Mouse (Mus musculus) myocyte (in vitro differentiated cells): ENCODE data around the gene Ube2g2. TPM values are rescaled to one million over a fixed set of nuclear protein-coding genes. Genes with fewer than 3 reads are reported as not detected.

Experiments
- H3K27me3 ChIP-seq: one replicate; pipeline ENCODE4 v1.6.1; 2011; ENCODE audit not compliant: control insufficient read depth, insufficient read depth, insufficient read length
- H3K36me3 ChIP-seq: one replicate; pipeline ENCODE4 v1.6.1; 2011; ENCODE audit not compliant: control insufficient read depth, insufficient read depth
- H3K4me2 ChIP-seq: one replicate; pipeline ENCODE4 v1.6.1; 2011; ENCODE audit warnings: low read depth, control low read depth
- H3K4me3 ChIP-seq: one replicate; pipeline ENCODE4 v1.5.1; 2011; ENCODE audit warnings: mild to moderate bottlenecking, control low read depth, moderate library complexity
- H3K79me2 ChIP-seq: one replicate; pipeline ENCODE4 v1.6.1; 2011; ENCODE audit not compliant: control insufficient read depth, insufficient read depth
- H3ac ChIP-seq: one replicate; pipeline ENCODE4 v1.6.1; 2011; ENCODE audit not compliant: control insufficient read depth, insufficient read length
- CEBPB ChIP-seq: IDR thresholded peaks from 2 replicates; pipeline ENCODE4 v1.6.1; 2011; ENCODE audit warnings: mild to moderate bottlenecking, moderate library complexity; ENCODE audit not compliant: poor library complexity, insufficient read depth, severe bottlenecking
- E2F4 ChIP-seq: IDR thresholded peaks from one replicate; pipeline ENCODE4 v1.6.1; 2011; ENCODE audit warnings: mild to moderate bottlenecking, control low read depth, moderate library complexity; ENCODE audit not compliant: insufficient read depth
- MAX ChIP-seq: IDR thresholded peaks from one replicate; pipeline ENCODE4 v1.6.1; 2011; ENCODE audit warnings: low read depth, mild to moderate bottlenecking, control low read depth
- MYOD1 ChIP-seq, 3 experiments: IDR thresholded peaks; one replicate each; pipeline ENCODE4 v1.6.1; 2011; ENCODE audit warnings: control low read depth in 2 of 3, low read depth in 2 of 3, mild to moderate bottlenecking in 2 of 3, moderate library complexity in 1 of 3; ENCODE audit not compliant: insufficient read length in 2 of 3, control insufficient read depth in 1 of 3
- MYOG ChIP-seq, 3 experiments: IDR thresholded peaks; one replicate each; pipeline ENCODE4 v1.6.1; 2011; ENCODE audit warnings: control low read depth in 2 of 3, low read depth in 2 of 3, mild to moderate bottlenecking in 2 of 3; ENCODE audit not compliant: insufficient read length in 2 of 3, control insufficient read depth in 1 of 3, insufficient read depth in 1 of 3
- POLR2A ChIP-seq: IDR thresholded peaks from one replicate; pipeline ENCODE4 v1.6.1; 2011; ENCODE audit warnings: low read depth, mild to moderate bottlenecking, control low read depth, moderate library complexity; ENCODE audit not compliant: insufficient read length
- POLR2AphosphoS2 ChIP-seq: IDR thresholded peaks from one replicate; pipeline ENCODE4 v1.6.1; 2011; ENCODE audit warnings: low read depth, control low read depth; ENCODE audit not compliant: insufficient read length
- REST ChIP-seq: IDR thresholded peaks from one replicate; pipeline ENCODE4 v1.6.1; 2011; ENCODE audit warnings: mild to moderate bottlenecking, control low read depth, moderate library complexity; ENCODE audit not compliant: insufficient read depth, insufficient read length
- SRF ChIP-seq: IDR thresholded peaks from one replicate; pipeline ENCODE4 v1.6.1; 2011; ENCODE audit warnings: low read depth; ENCODE audit not compliant: control insufficient read depth, insufficient read length
- TCF12 ChIP-seq: IDR thresholded peaks from one replicate; pipeline ENCODE4 v1.6.1; 2011; ENCODE audit warnings: mild to moderate bottlenecking, control low read depth; ENCODE audit not compliant: poor library complexity, insufficient read depth, severe bottlenecking
- TCF3 ChIP-seq: IDR thresholded peaks from one replicate; pipeline ENCODE4 v1.6.1; 2011; ENCODE audit warnings: low read depth, control low read depth; ENCODE audit not compliant: insufficient read length
- USF1 ChIP-seq: IDR thresholded peaks from one replicate; pipeline ENCODE4 v1.6.1; 2011; ENCODE audit warnings: low read depth, mild to moderate bottlenecking, control low read depth, moderate library complexity
- polyA plus RNA-seq: library from polyadenylated mRNA; unstranded; fragments of >200 nt; fragmentation: generic; extraction: Trizol; gene quantifications from one replicate; pipeline ENCODE4 v1.2.1, GENCODE M21; 2012; ENCODE audit warnings: missing spikeins

Ube2g2 gene
- polyA plus RNA-seq, 1 experiment: 181 TPM

DNA sequence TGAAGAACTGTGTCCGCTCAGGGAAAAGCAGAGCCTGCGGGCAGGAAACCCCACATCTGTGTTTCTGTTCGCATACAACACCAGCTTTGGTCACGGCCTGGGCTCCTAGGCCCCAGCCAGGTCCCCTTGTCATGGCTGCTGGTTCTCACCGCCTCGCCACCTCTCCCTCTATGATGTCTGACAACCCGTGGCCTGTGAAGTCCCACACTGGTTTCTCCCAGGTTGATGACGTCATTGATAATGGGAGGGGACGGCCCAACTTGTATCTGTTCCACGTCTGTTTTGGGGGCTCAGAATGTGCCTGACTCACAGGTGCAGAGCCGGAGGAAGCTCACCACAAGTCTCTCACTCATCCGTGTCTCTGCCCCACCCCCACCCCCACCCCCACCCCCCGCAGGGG, 51.7 kb downstream of the Ube2g2 start:
- Histone ChIP-seq H3K4me3 (no peak overlapping the region), H3K79me2 (no peaks in the 10 kb centered on the region), H3K4me2 (no peak overlapping the region), H3K36me3 (no peaks in the 10 kb centered on the region), H3ac (no peak overlapping the region), H3K27me3 (peaks cover 41% of the 10 kb centered on the region)
- TF ChIP-seq SRF (no peak), POLR2AphosphoS2 (no peak), MAX (no peak), MYOG (IDR thresholded peaks at IDR 0.05; ENCODE audit: control insufficient read depth in 1 of 3, insufficient read depth in 1 of 3, insufficient read length in 2 of 3, low read depth in 2 of 3) (no peak), USF1 (no peak), REST (no peak), CEBPB (no peak), E2F4 (no peak), POLR2A (no peak), TCF12 (no peak), MYOD1 (IDR thresholded peaks at IDR 0.05; ENCODE audit: control insufficient read depth in 1 of 3, insufficient read length in 2 of 3, low read depth in 2 of 3) (no peak), TCF3 (no peak)

DNA sequence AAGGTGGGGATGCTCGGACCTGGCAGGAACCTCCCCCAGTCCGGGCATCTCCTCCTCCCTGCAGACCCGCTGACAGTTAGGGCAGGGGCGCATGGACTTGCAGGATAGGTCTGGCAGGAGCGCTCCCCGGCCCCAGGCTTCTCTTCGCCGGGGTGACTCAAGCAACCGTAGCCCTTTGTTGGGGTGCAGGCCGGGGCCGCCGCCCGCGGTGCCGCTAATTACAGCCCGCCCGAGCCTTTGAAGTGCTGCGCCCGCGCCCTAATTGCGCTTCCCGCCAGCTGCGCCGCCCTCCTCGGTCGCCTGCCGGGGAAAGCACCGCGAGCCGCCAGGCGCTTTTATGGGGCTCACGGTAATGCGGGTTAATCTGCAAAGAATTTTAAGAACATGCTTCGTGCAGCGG, 55.5 kb downstream of the Ube2g2 start:
- peaks cover 69% of the 10 kb centered on the region for H3K27me3 ChIP-seq
- TF ChIP-seq POLR2A (no peak), TCF3 (no peak), E2F4 (no peak), CEBPB (no peak), MYOG (IDR thresholded peaks at IDR 0.05; ENCODE audit: control insufficient read depth in 1 of 3, insufficient read depth in 1 of 3, insufficient read length in 2 of 3, low read depth in 2 of 3) (no peak), SRF (no peak), USF1 (no peak), MYOD1 (IDR thresholded peaks at IDR 0.05; ENCODE audit: control insufficient read depth in 1 of 3, insufficient read length in 2 of 3, low read depth in 2 of 3) (no peak), MAX (no peak), REST (no peak), POLR2AphosphoS2 (no peak), TCF12 (no peak)
- no peak overlapping the region for H3K4me2 ChIP-seq
- no peaks in the 10 kb centered on the region for H3K79me2 ChIP-seq
- no peak overlapping the region for H3ac ChIP-seq
- no peaks in the 10 kb centered on the region for H3K36me3 ChIP-seq
- H3K4me3 ChIP-seq: no peak overlapping the region

DNA sequence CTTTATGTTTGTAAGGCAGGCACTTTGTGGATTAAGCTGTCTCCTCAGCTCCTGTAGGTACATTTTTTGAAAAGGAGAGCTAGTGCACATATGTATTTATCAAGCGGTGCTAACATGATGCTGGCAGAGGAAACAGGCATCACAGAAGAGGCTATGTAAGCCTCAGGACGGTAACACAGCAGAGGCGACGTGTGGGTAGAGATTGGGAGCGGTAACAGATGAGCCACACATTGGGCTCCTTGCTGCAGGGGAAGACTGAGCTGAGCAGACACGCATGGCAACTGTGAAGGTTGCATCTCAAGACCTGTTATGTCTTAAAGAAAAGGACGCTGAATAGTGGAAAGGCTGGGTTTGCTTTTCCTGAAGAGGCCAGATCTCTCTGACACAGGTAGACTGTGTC, 60.9 kb downstream of the Ube2g2 start:
- Histone ChIP-seq H3K27me3 (peaks cover 71% of the 10 kb centered on the region), H3ac (no peak overlapping the region), H3K4me3 (no peak overlapping the region), H3K79me2 (no peaks in the 10 kb centered on the region), H3K4me2 (no peak overlapping the region), H3K36me3 (no peaks in the 10 kb centered on the region)
- no peak for TF ChIP-seq POLR2A
- no peak for TF ChIP-seq E2F4

DNA sequence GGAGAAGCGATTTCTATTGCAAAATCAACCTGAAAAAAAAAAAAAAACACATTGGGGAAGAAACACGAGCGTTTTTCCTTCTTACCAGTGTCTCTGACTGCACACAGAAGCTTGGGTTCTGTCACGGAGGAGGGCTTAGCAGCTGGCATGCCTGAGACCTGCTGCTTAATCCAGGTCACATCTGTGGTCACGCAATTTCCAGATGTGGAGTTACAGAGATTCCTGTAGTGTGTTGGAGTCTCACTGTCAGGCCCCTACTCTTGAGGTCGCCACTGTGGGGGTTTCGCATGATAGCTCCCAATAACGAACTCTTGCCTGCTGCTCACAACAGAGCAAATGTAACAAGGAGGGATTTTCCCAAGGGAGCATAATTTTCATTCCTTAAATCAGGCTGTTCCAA, 62.1 kb downstream of the Ube2g2 start:
- H3K79me2 ChIP-seq: no peaks in the 10 kb centered on the region
- no peaks in the 10 kb centered on the region for H3K36me3 ChIP-seq
- no peak overlapping the region for H3ac ChIP-seq
- TF ChIP-seq TCF3 (no peak), MYOD1 (IDR thresholded peaks at IDR 0.05; ENCODE audit: control insufficient read depth in 1 of 3, insufficient read length in 2 of 3, low read depth in 2 of 3) (no peak), POLR2AphosphoS2 (no peak)
- H3K4me3 ChIP-seq: no peak overlapping the region
- H3K4me2 ChIP-seq: no peak overlapping the region
- H3K27me3 ChIP-seq: peaks cover 69% of the 10 kb centered on the region

DNA sequence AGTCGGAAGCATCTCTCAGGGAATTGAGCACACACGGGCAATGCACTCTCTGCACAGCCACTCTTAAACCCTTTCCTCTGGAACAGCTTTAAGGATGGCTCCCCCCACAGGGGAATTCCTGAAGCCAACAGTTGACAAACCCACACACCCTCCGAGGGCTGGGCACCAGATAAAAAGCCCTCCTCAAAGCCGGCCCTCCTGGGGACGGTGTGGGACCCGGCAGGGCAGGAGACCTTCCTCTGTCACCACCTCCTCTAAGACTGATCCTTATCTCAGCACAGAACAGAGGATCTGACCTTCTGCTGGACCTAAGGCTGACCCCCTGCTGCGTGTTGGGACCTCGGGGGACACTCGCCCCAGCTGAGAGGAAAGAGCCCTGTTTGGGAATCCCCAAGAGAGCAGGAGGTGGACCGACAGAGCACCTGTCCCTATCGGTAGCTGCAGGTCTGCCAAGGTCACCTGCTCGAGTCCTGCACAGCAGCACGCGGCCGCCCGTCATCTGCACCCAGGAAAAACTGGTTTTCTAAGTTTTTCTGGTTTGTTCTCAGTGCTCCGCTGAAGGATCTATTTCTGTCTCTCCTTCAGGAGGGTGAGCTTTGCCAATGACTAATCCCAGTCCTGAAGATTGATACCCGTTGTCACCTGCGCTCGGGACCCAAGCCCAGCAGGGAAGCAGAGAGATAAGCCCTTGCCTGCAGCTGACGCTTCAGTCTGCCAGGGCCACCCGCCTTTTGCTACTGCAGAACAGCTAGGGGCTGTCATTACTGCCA, 64.0 kb downstream of the Ube2g2 start, which contains the start of gene Tspear:
TSS of gene Tspear (plus strand) at position 675 of the 770 bp plus-strand sequence.
- Histone ChIP-seq H3K36me3 (no peaks in the 10 kb centered on the region), H3K27me3 (peaks cover 65% of the 10 kb centered on the region), H3K79me2 (no peaks in the 10 kb centered on the region), H3K4me2 (no peak within 1 kb of the TSS), H3K4me3 (no peak within 1 kb of the TSS), H3ac (no peak within 1 kb of the TSS)
- TF ChIP-seq MYOG (IDR thresholded peaks at IDR 0.05; ENCODE audit: control insufficient read depth in 1 of 3, insufficient read depth in 1 of 3, insufficient read length in 2 of 3, low read depth in 2 of 3): peak in 1 of 3 experiments; percentile 30
- TF ChIP-seq TCF12: no peak
- TF ChIP-seq MAX: no peak
- no peak for TF ChIP-seq POLR2A
- TF ChIP-seq MYOD1 (IDR thresholded peaks at IDR 0.05; ENCODE audit: control insufficient read depth in 1 of 3, insufficient read length in 2 of 3, low read depth in 2 of 3): peak in 1 of 3 experiments; percentile 51
- no peak for TF ChIP-seq POLR2AphosphoS2
